Mouse (Mus musculus) midbrain, embryonic 14.5 days (tissue): ENCODE results near the gene Csnk1g2. TPM values are rescaled to one million over a fixed set of nuclear protein-coding genes. Genes with fewer than 3 reads are reported as not detected.
A peak's percentile ranks its signal among the peaks of the same experiment; 100 is the strongest.

Experiments used
- ATAC-seq: fragments of 200-750 bp; cut with Nextera tagmentation; 2 replicates; pipeline ENCODE4 v1.8.0; 2017; ENCODE audit warnings: moderate number of reproducible peaks, moderate library complexity; ENCODE audit not compliant: low FRiP score, low TSS enrichment
- DNase-seq: peaks from one replicate; pipeline ENCODE4 v3.0.0-alpha.2; 2015
- H3K27ac ChIP-seq: fragments of 300-500 bp; sonication (generic); replicated peaks from 2 replicates; pipeline ENCODE4 v1.5.1; 2014; ENCODE audit warnings: mild to moderate bottlenecking, low read depth, low read length, moderate library complexity
- H3K27me3 ChIP-seq: fragments of 300-500 bp; sonication (generic); 2 replicates; pipeline ENCODE4 v1.6.1; 2014; ENCODE audit warnings: low read length, control low read depth, mixed read lengths; ENCODE audit not compliant: control insufficient read depth, insufficient read depth
- H3K36me3 ChIP-seq: fragments of 300-500 bp; sonication (generic); 2 replicates; pipeline ENCODE4 v1.6.1; 2014; ENCODE audit warnings: low read length, control low read depth; ENCODE audit not compliant: control insufficient read depth, insufficient read depth
- H3K4me1 ChIP-seq: fragments of 300-500 bp; sonication (generic); 2 replicates; pipeline ENCODE4 v1.6.1; 2014; ENCODE audit warnings: mild to moderate bottlenecking, antibody characterized with exemption, low read length, control low read depth; ENCODE audit not compliant: control insufficient read depth, insufficient read depth
- H3K4me2 ChIP-seq: fragments of 300-500 bp; sonication (generic); 2 replicates; pipeline ENCODE4 v1.6.1; 2014; ENCODE audit warnings: mild to moderate bottlenecking, low read length, moderate library complexity
- H3K4me3 ChIP-seq: fragments of 300-500 bp; sonication (generic); replicated peaks from 2 replicates; pipeline ENCODE4 v1.5.1; 2014; ENCODE audit warnings: low read depth, low read length
- H3K9ac ChIP-seq: fragments of 300-500 bp; sonication (generic); replicated peaks from 2 replicates; pipeline ENCODE4 v1.6.1; 2014; ENCODE audit warnings: mild to moderate bottlenecking, low read length, moderate library complexity
- H3K9me3 ChIP-seq: fragments of 300-500 bp; sonication (generic); 2 replicates; pipeline ENCODE4 v1.6.1; 2016; ENCODE audit warnings: low read length, control low read depth, mixed read lengths; ENCODE audit not compliant: control insufficient read depth
- WGBS: fragments of 180-500 bp; shearing (Covaris S2); extraction: QIAGEN DNeasy Blood & Tissue Kit; methylation state at CpG from one replicate; pipeline ENCODE4 v1.1.7; 2014; 5-methylcytosine and 5-hydroxymethylcytosine counted together
- polyA plus RNA-seq: library from polyadenylated mRNA; unstranded; fragments of >200 nt; fragmentation: Nextera tagmentation; extraction: Ambion mirVana; gene quantifications from 2 replicates; pipeline ENCODE4 v1.2.1, GENCODE M21; 2014

Gene Csnk1g2
- polyA plus RNA-seq, 1 experiment from 2014 or later: 74.1 TPM

- Histone ChIP-seq H3K4me2 (no peak overlapping the region), H3K9ac (no peak overlapping the region), H3K9me3 (no peaks in the 10 kb centered on the region), H3K27ac (no peak overlapping the region), H3K4me3 (no peak overlapping the region), H3K27me3 (no peaks in the 10 kb centered on the region), H3K4me1 (peaks cover 27% of the 10 kb centered on the region), H3K36me3 (peaks cover 71% of the 10 kb centered on the region)
- ATAC-seq (no peak), DNase-seq (no peak)
- 91% methylated on average over 2 of the region's 2 CpGs for WGBS
Measured at GRCm38 (mm10) chr10:80670531-80670930, 47.9 kb downstream of the Csnk1g2 start.

GRCm38 (mm10) chr10:80671251-80671650, 48.6 kb downstream of the Csnk1g2 start:
- ATAC-seq (no peak), DNase-seq (no peak)
- Histone ChIP-seq H3K4me3 (no peak overlapping the region), H3K9ac (no peak overlapping the region), H3K36me3 (peaks cover 65% of the 10 kb centered on the region), H3K9me3 (no peaks in the 10 kb centered on the region), H3K27ac (no peak overlapping the region), H3K4me1 (peaks cover 27% of the 10 kb centered on the region), H3K4me2 (no peak overlapping the region), H3K27me3 (no peaks in the 10 kb centered on the region)
- 93% methylated on average over 4 of the region's 4 CpGs for WGBS

- Histone ChIP-seq H3K9ac (no peak overlapping the region; the same call in 1 of the 2 replicates), H3K4me2 (no peak overlapping the region), H3K27ac (no peak overlapping the region), H3K9me3 (no peaks in the 10 kb centered on the region), H3K27me3 (no peaks in the 10 kb centered on the region), H3K4me3 (no peak overlapping the region), H3K4me1 (peaks cover 31% of the 10 kb centered on the region), H3K36me3 (peaks cover 57% of the 10 kb centered on the region)
- DNase-seq (no peak), ATAC-seq (no peak)
- WGBS: 87% methylated on average over 11 of the region's 11 CpGs
Measured at GRCm38 (mm10) chr10:80671936-80672690, 49.5 kb downstream of the Csnk1g2 start.

- no peak for ATAC-seq
- peaks cover 46% of the 10 kb centered on the region for H3K4me1 ChIP-seq
- H3K36me3 ChIP-seq: peaks cover 41% of the 10 kb centered on the region
- H3K9me3 ChIP-seq: no peaks in the 10 kb centered on the region
- DNase-seq: no peak
- H3K4me2 ChIP-seq: peak overlapping the region; percentile 96
- H3K9ac ChIP-seq: peak overlapping the region; percentile 96; the same call in 1 of the 2 replicates
- no peaks in the 10 kb centered on the region for H3K27me3 ChIP-seq
- H3K4me3 ChIP-seq: peak overlapping the region; percentile 98
- no peak overlapping the region for H3K27ac ChIP-seq
- 95% methylated on average over 3 of the region's 3 CpGs for WGBS
Measured at GRCm38 (mm10) chr10:80673690-80674089, 51.1 kb downstream of the Csnk1g2 start.

GRCm38 (mm10) chr10:80674161-80674711, 51.6 kb downstream of the Csnk1g2 start:
- WGBS: 76% methylated on average over 5 of the region's 5 CpGs
- ATAC-seq: no peak
- no peak overlapping the region for H3K27ac ChIP-seq
- no peaks in the 10 kb centered on the region for H3K27me3 ChIP-seq
- H3K4me1 ChIP-seq: peaks cover 46% of the 10 kb centered on the region
- H3K4me2 ChIP-seq: peak overlapping the region; percentile 96
- peak overlapping the region; percentile 98 for H3K4me3 ChIP-seq
- H3K36me3 ChIP-seq: peaks cover 36% of the 10 kb centered on the region
- peak overlapping the region; percentile 96; the same call in 1 of the 2 replicates for H3K9ac ChIP-seq
- H3K9me3 ChIP-seq: no peaks in the 10 kb centered on the region
- no peak for DNase-seq

- DNase-seq (no peak), ATAC-seq (no peak)
- Histone ChIP-seq H3K4me3 (peak overlapping the region; percentile 98), H3K4me1 (peaks cover 46% of the 10 kb centered on the region), H3K36me3 (peaks cover 29% of the 10 kb centered on the region), H3K9ac (peak overlapping the region; percentile 96), H3K9me3 (no peaks in the 10 kb centered on the region), H3K27me3 (no peaks in the 10 kb centered on the region), H3K4me2 (peak overlapping the region; percentile 96), H3K27ac (peak overlapping the region; percentile 97)
- WGBS: 16% methylated on average over 6 of the region's 6 CpGs
Measured at GRCm38 (mm10) chr10:80674851-80675404, 52.3 kb downstream of the Csnk1g2 start.

- Histone ChIP-seq H3K27ac (peak overlapping the region; percentile 97), H3K9me3 (no peaks in the 10 kb centered on the region), H3K4me3 (peak overlapping the region; percentile 98), H3K9ac (peak overlapping the region; percentile 96), H3K4me1 (peaks cover 46% of the 10 kb centered on the region), H3K4me2 (peak overlapping the region; percentile 96), H3K27me3 (no peaks in the 10 kb centered on the region), H3K36me3 (peaks cover 22% of the 10 kb centered on the region)
- under 1% methylated on average over 53 of the region's 54 CpGs for WGBS
- DNase-seq (peak; percentile 55), ATAC-seq (peak; percentile 21)
Measured at GRCm38 (mm10) chr10:80675405-80676197, 53.0 kb downstream of the Csnk1g2 start.

GRCm38 (mm10) chr10:80676198-80676928, 53.7 kb downstream of the Csnk1g2 start:
- Histone ChIP-seq H3K36me3 (peaks cover 15% of the 10 kb centered on the region), H3K9me3 (no peaks in the 10 kb centered on the region), H3K4me2 (peak overlapping the region; percentile 96), H3K4me3 (peak overlapping the region; percentile 98), H3K27me3 (no peaks in the 10 kb centered on the region), H3K9ac (peak overlapping the region; percentile 96), H3K4me1 (peaks cover 46% of the 10 kb centered on the region), H3K27ac (peak overlapping the region; percentile 97)
- DNase-seq (peak; percentile 100), ATAC-seq (peak; percentile 94)
- WGBS: under 1% methylated on average over 68 of the region's 78 CpGs
